Mouse (Mus musculus): ENCODE measurements around the gene Myrf. TPM values are rescaled to one million over a fixed set of nuclear protein-coding genes. Genes with fewer than 3 reads are reported as not detected.
A peak's percentile ranks its signal among the peaks of the same experiment; 100 is the strongest.

Myrf gene
- polyA plus RNA-seq, 1 experiment from 2014 or later, result 1.5 TPM

DNA sequence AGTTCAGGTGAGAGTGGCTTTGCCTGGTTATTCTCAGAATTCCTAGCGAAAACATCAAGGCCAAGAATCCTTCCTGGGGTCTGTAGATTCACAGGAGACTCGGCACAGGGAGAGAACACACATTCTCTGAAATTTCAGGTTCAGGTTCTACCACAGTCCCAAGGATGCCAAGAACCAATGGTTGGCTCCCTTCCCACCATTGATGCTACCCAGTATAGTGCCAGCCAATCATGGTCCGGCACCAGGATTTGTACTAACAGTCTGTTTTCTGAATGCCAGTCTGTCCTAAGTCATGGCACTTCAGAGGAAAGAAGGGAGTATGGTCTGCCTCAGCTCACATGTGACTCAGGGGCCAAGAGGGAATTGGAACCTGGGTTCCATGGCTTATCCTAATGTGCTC lies 54.7 kb downstream of the Myrf start:
- ATAC-seq (ENCODE audit: low FRiP score, low read depth), result no peak
- H3K4me3 ChIP-seq, result no peak overlapping the region
- H3K9me3 ChIP-seq, result no peaks in the 10 kb centered on the region
- no peaks in the 10 kb centered on the region for H3K27me3 ChIP-seq
- H3K36me3 ChIP-seq, result peaks cover 58% of the 10 kb centered on the region
- H3K4me1 ChIP-seq, result peaks cover 34% of the 10 kb centered on the region
- H3K9ac ChIP-seq (replicated peaks), result no peak overlapping the region
- H3K4me2 ChIP-seq (replicated peaks), result no peak overlapping the region
- H3K27ac ChIP-seq (replicated peaks), result no peak overlapping the region
- WGBS, result 96% methylated on average over 3 of the region's 3 CpGs

DNA sequence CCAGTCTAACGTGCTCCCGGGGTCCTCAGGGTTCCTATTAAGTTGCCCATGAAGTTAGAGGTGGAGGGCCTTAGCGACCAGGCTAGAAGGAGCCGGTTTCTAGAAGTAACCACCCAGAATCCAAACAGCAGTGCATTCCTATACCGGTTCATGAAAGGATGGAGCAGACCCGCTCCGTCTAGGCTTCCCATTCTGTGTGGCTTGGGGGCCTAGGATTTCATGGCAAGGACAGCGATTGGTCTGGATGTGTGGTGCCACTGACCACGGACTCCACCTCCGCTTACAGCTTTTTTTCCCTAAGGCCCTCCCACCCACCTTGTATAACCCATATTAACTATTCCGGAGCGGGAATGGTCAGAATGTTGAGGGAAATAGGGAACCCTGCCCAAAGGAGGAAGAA lies 56.5 kb downstream of the Myrf start:
- Histone ChIP-seq H3K27ac (replicated peaks) (peak overlapping the region; percentile 94), H3K4me3 (peak overlapping the region; percentile 84), H3K4me2 (replicated peaks) (peak overlapping the region; percentile 81), H3K4me1 (peaks cover 34% of the 10 kb centered on the region), H3K36me3 (peaks cover 43% of the 10 kb centered on the region), H3K9ac (replicated peaks) (peak overlapping the region; percentile 97), H3K27me3 (no peaks in the 10 kb centered on the region), H3K9me3 (no peaks in the 10 kb centered on the region)
- ATAC-seq (ENCODE audit: low FRiP score, low read depth), result 0 out of 2 replicates have a peak, but pooled peaks have one; percentile 32
- 11% methylated on average over 12 of the region's 12 CpGs for WGBS

- H3K27ac ChIP-seq (replicated peaks), result peak overlapping the region; percentile 94
- WGBS, result under 1% methylated on average over 35 of the region's 35 CpGs
- H3K4me1 ChIP-seq, result peaks cover 34% of the 10 kb centered on the region
- peaks cover 36% of the 10 kb centered on the region for H3K36me3 ChIP-seq
- peak; percentile 65 for ATAC-seq (ENCODE audit: low FRiP score, low read depth)
- peak overlapping the region; percentile 81 for H3K4me2 ChIP-seq (replicated peaks)
- peak overlapping the region; percentile 97 for H3K9ac ChIP-seq (replicated peaks)
- H3K27me3 ChIP-seq, result no peaks in the 10 kb centered on the region
- H3K4me3 ChIP-seq, result peak overlapping the region; percentile 84
- H3K9me3 ChIP-seq, result no peaks in the 10 kb centered on the region
Observed at GRCm38 (mm10) chr19:10183299-10183983, 57.1 kb downstream of the Myrf start.

GRCm38 (mm10) chr19:10182670-10183298 lies 57.8 kb downstream of the Myrf start, which contains the start of gene Fads1:
Fads1 (plus strand) TSS chr19:10182888.
- Histone ChIP-seq H3K4me3 (peak within 1 kb of the TSS; percentile 84), H3K27ac (replicated peaks) (peak within 1 kb of the TSS; percentile 94), H3K4me1 (peaks cover 34% of the 10 kb centered on the region), H3K36me3 (peaks cover 30% of the 10 kb centered on the region), H3K4me2 (replicated peaks) (peak within 1 kb of the TSS; percentile 81), H3K9me3 (no peaks in the 10 kb centered on the region), H3K27me3 (no peaks in the 10 kb centered on the region), H3K9ac (replicated peaks) (peak within 1 kb of the TSS; percentile 97)
- peak; percentile 97 for ATAC-seq (ENCODE audit: low FRiP score, low read depth)
- WGBS, result 1% methylated on average over 70 of the region's 70 CpGs

DNA sequence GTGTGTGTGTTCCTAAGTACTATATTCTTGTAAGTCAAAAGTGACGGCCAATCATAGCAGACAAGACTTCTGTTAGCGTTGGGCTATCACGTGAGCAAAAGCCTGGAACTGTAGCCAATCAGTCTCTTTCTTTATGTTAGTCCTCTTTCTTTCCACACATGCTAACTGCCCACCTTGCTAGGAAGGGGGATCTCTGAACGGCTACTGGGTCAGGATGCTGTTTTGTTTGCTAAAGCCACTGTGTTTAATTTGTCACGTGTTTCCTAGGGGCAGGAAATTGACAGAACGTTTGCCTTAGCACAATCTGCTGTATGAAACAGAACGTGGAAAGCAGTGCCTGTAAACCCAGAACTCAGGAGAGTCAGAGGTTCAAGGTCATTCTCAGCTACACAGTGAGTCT lies 58.4 kb downstream of the Myrf start:
- Histone ChIP-seq H3K27ac (replicated peaks) (peak overlapping the region; percentile 94), H3K36me3 (peaks cover 23% of the 10 kb centered on the region), H3K4me2 (replicated peaks) (peak overlapping the region; percentile 81), H3K9ac (replicated peaks) (peak overlapping the region; percentile 37; the same call in 1 of the 2 replicates), H3K9me3 (no peaks in the 10 kb centered on the region), H3K4me1 (peaks cover 34% of the 10 kb centered on the region), H3K4me3 (peak overlapping the region; percentile 84), H3K27me3 (no peaks in the 10 kb centered on the region)
- WGBS, result 37% methylated on average over 7 of the region's 7 CpGs
- no peak for ATAC-seq (ENCODE audit: low FRiP score, low read depth)

DNA sequence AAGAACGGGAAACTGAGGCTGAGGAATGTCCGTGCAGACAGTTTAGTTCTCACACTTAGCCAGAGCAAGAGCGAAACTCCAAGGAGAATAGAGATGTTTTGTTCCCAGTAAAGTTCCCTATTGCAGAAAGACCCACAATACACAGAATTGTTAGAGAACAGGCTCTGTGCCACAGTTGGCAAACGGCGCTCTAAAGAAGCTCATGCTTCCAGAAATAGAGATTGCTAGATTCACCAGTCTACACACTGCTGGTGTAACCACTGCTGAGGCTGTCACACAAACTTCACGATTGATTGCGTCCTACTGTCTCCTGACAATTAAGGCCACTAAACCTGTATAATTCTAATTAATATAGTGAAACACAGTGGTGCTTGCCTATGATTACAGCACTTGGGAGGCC lies 59.3 kb downstream of the Myrf start:
- H3K4me1 ChIP-seq, result peaks cover 29% of the 10 kb centered on the region

DNA sequence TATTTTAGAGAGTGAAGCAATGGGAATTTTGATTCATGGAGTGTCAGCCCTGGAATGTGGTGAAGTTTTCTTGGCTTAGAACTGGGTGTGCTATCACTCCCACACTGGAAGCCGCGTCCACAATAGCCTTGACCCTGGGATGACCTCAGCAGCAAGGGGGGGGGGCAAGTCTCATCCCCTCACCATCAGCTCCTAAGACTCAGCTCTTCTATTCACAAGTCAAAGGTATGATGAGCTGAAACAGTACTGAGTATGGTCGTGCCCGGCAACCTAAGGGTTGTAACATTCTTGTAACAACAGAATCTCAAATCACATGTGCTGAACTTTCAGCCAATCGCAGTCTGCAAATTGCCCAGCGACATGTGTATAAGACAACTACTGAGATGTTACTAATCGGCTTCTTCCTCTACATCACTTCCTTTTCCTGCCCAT lies 63.6 kb downstream of the Myrf start:
- H3K9me3 ChIP-seq, result no peaks in the 10 kb centered on the region
- H3K9ac ChIP-seq (replicated peaks), result no peak overlapping the region
- no peaks in the 10 kb centered on the region for H3K27me3 ChIP-seq
- H3K4me3 ChIP-seq, result no peak overlapping the region
- WGBS, result 77% methylated on average over 7 of the region's 7 CpGs
- H3K4me2 ChIP-seq (replicated peaks), result no peak overlapping the region
- ATAC-seq (ENCODE audit: low FRiP score, low read depth), result no peak
- H3K27ac ChIP-seq (replicated peaks), result no peak overlapping the region
- H3K4me1 ChIP-seq, result 0 out of 2 replicates have a peak, but pooled peaks cover under 1% of the 10 kb centered on the region
- no peaks in the 10 kb centered on the region for H3K36me3 ChIP-seq

More for the DNA sequence above, 59.3 kb downstream of the Myrf start:
- no peaks in the 10 kb centered on the region for H3K27me3 ChIP-seq
- H3K9ac ChIP-seq (replicated peaks), result no peak overlapping the region
- 93% methylated on average over 7 of the region's 7 CpGs for WGBS
- no peak overlapping the region for H3K27ac ChIP-seq (replicated peaks)
- H3K4me2 ChIP-seq (replicated peaks), result no peak overlapping the region
- no peak for ATAC-seq (ENCODE audit: low FRiP score, low read depth)
- H3K9me3 ChIP-seq, result no peaks in the 10 kb centered on the region
- H3K4me3 ChIP-seq, result no peak overlapping the region
- peaks cover 14% of the 10 kb centered on the region for H3K36me3 ChIP-seq

DNA sequence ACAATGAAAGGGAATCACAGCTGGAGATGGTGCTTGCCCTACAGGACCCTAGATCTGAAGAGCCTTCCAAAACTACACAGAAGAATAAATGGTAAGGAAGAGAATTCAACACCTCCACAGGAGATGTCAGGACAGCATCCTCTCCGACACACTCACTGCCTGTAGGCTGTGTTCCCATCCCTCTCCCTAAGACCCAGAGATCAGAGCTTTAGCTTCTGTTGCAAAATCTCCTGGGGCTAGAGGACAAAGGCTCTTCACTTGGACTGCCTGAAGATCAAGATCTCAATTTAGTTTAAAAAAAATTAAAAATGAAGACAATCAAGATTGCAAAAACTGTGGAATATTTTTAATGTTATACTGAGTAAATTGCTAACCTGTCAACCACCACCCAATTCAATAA lies 64.1 kb downstream of the Myrf start:
- Histone ChIP-seq H3K9me3 (no peaks in the 10 kb centered on the region), H3K4me1 (no peaks in the 10 kb centered on the region), H3K9ac (replicated peaks) (no peak overlapping the region), H3K27me3 (no peaks in the 10 kb centered on the region), H3K4me3 (no peak overlapping the region), H3K36me3 (no peaks in the 10 kb centered on the region), H3K27ac (replicated peaks) (no peak overlapping the region), H3K4me2 (replicated peaks) (no peak overlapping the region)
- 47% methylated on average over 1 of the region's 1 CpGs for WGBS
- ATAC-seq (ENCODE audit: low FRiP score, low read depth), result no peak

GRCm38 (mm10) chr19:10174956-10175355 lies 65.6 kb downstream of the Myrf start:
- Histone ChIP-seq H3K36me3 (no peaks in the 10 kb centered on the region), H3K9ac (replicated peaks) (no peak overlapping the region), H3K27me3 (no peaks in the 10 kb centered on the region), H3K27ac (replicated peaks) (no peak overlapping the region), H3K4me2 (replicated peaks) (no peak overlapping the region), H3K9me3 (no peaks in the 10 kb centered on the region), H3K4me1 (no peaks in the 10 kb centered on the region), H3K4me3 (no peak overlapping the region)
- no peak for ATAC-seq (ENCODE audit: low FRiP score, low read depth)
- WGBS, result 83% methylated on average over 4 of the region's 4 CpGs

DNA sequence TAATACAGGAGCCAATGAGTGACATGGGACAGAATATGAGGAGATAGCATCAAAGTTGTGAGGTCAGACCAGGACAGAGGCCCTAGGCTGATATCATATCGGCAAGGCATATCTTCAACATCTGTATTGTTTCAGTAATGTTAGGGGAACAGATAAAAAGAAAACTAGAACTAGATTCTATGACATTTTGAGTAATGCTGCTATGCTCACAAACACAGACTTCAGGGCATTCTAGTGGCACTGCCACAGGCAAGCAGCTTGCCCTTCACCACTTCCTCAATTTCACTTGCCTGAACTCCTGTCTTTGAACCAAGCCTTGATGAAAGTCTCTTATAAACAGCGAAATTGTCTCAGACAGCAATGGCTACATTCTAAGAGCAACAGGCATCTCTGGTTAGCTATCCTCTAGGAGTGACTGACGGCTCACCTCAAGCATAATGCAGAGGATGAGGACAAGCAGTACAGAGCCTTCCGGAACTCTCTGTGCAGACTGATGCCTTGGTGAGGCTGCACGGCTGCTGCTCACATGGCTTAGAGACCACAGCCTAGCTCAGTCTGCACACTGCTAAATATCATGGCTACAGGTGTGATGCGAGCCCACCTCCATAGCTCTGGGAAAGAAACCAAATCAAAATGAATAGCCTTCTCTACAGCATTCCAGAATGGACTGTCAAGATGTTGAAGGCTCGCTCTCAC lies 66.6 kb downstream of the Myrf start:
- H3K27ac ChIP-seq (replicated peaks), result no peak overlapping the region
- ATAC-seq (ENCODE audit: low FRiP score, low read depth), result no peak
- H3K27me3 ChIP-seq, result no peaks in the 10 kb centered on the region
- H3K9me3 ChIP-seq, result no peaks in the 10 kb centered on the region
- H3K4me1 ChIP-seq, result no peaks in the 10 kb centered on the region
- no peaks in the 10 kb centered on the region for H3K36me3 ChIP-seq
- H3K4me3 ChIP-seq, result no peak overlapping the region
- no peak overlapping the region for H3K4me2 ChIP-seq (replicated peaks)
- no peak overlapping the region for H3K9ac ChIP-seq (replicated peaks)
- 90% methylated on average over 7 of the region's 7 CpGs for WGBS

DNA sequence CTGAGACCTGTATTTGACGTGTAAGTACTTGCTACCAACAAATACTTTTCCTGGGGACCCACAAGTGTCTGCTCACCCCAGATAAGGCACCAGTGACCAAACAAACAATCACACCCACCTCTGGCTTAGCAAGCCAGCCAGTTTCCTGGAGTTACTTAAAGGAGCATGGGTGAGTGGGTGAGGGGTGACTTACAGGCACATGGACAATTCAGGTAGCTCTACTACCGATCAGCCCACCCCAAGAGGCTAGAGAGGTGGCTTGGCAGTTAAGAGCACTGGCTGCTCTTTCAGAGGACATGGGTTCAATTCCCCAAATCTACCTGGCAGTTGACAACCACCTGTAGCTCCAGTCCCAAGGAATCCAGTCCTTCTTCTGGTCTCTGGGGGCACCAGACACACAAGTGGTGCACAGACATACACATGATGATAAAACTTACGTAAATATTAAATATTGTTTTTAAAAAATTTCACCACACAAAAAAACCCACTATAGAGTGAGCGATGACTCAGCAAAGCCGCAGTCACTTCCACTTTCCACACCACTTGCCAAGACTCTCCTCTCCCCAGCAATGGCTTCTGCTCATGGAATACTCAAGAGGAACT lies 67.3 kb downstream of the Myrf start:
- Histone ChIP-seq H3K4me1 (no peaks in the 10 kb centered on the region), H3K36me3 (no peaks in the 10 kb centered on the region), H3K9ac (replicated peaks) (no peak overlapping the region), H3K27ac (replicated peaks) (no peak overlapping the region), H3K9me3 (no peaks in the 10 kb centered on the region), H3K27me3 (no peaks in the 10 kb centered on the region), H3K4me2 (replicated peaks) (no peak overlapping the region), H3K4me3 (no peak overlapping the region)
- 91% methylated on average over 5 of the region's 5 CpGs for WGBS
- no peak for ATAC-seq (ENCODE audit: low FRiP score, low read depth)

DNA sequence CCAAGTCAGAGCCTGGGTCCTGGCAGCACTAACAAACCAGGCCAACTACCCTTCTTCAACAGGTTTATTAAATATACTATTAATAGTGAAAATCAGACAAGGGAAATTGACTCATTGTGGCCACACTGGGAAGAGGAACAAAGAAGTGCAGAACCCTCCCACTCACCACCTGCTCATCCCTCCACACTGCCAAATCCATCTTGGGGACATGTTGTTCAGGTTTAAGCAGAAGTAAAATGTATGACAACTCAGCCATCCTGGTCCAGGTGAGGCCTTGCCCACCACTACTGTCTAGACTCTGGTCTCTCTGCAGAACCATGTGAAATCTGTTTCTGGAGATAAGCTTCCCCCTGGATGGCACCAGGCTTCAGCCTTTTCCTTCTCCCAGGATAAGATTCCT lies 68.7 kb downstream of the Myrf start:
- Histone ChIP-seq H3K4me1 (no peaks in the 10 kb centered on the region), H3K9me3 (no peaks in the 10 kb centered on the region), H3K9ac (replicated peaks) (no peak overlapping the region), H3K27me3 (no peaks in the 10 kb centered on the region), H3K4me3 (no peak overlapping the region), H3K4me2 (replicated peaks) (no peak overlapping the region), H3K36me3 (no peaks in the 10 kb centered on the region), H3K27ac (replicated peaks) (no peak overlapping the region)
- no peak for ATAC-seq (ENCODE audit: low FRiP score, low read depth)

Measured in midbrain, embryonic 12.5 days (tissue).